12 mouse cellular contexts compared by ENCODE assay signal in the genomic region with DNA sequence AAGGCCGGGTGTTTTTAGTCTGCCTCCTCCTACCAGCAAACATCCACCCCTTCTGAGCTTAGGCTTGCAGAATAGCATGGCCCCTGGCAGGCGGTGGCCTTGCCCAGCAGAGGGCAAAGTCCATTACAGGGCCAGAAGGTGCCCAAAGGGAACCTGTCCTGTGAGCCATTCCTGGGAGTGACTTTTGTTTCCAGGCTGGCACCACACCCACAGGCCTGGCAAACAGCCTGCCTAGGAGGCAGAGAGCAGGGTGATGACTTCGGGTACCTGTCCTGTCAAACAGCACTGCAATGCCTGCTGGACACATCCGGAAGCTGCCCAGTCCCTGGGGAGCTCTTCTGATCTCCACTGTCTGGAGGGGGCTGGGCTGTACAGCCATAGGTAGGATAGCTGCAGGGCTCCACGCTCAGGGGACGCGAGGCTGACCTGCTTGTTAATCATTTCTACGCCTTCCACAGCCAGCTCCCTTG. TPM values are rescaled to one million over a fixed set of nuclear protein-coding genes. Genes with fewer than 3 reads are reported as not detected.
DNase-seq lines count a peak whose midpoint lies in the region; ATAC-seq lines count a peak whose summit lies in the region.
"Had no signal": no experiment of that assay in that cellular context is flagged by ENCODE, and none has a peak within 500 bp of the region (broad histone marks: within the 10 kb centered on the region; RNA-seq: fewer than 3 reads in every experiment).

No protein-coding gene starts in this region.

- no peaks in the 10 kb centered on the region for H3K9me3 ChIP-seq in midbrain, embryonic 10.5 days (replicated peaks)
- no peaks in the 10 kb centered on the region for H3K9me3 ChIP-seq in midbrain, embryonic 14.5 days (ENCODE audit: control insufficient read depth, low read length)
- no peaks in the 10 kb centered on the region for H3K9me3 ChIP-seq in limb, embryonic 10.5 days (replicated peaks)

- no peaks in the 10 kb centered on the region for H3K36me3 ChIP-seq in midbrain, embryonic 10.5 days
- H3K36me3 ChIP-seq in midbrain, embryonic 14.5 days (ENCODE audit: control insufficient read depth, insufficient read depth, low read length): no peaks in the 10 kb centered on the region
- no peaks in the 10 kb centered on the region for H3K36me3 ChIP-seq in limb, embryonic 10.5 days

- H3K9ac ChIP-seq in midbrain, embryonic 14.5 days (replicated peaks; ENCODE audit: low read length): no peak overlapping the region
- H3K9ac ChIP-seq: hindbrain, embryonic 14.5 days had no signal

- peaks cover 26% of the 10 kb centered on the region for H3K4me1 ChIP-seq in midbrain, embryonic 10.5 days
- H3K4me1 ChIP-seq in midbrain, embryonic 14.5 days (ENCODE audit: control insufficient read depth, insufficient read depth, low read length): no peaks in the 10 kb centered on the region
- peaks cover 41% of the 10 kb centered on the region for H3K4me1 ChIP-seq in limb, embryonic 10.5 days

- ATAC-seq in midbrain, embryonic 14.5 days (ENCODE audit: low FRiP score, low TSS enrichment): no peak

- WGBS in midbrain, embryonic 10.5 days: 63% methylated on average over 8 of the region's 8 CpGs
- WGBS in midbrain, embryonic 14.5 days: 56% methylated on average over 8 of the region's 8 CpGs
- 27% methylated on average over 8 of the region's 8 CpGs for WGBS in limb, embryonic 10.5 days

- H3K4me2 ChIP-seq in midbrain, embryonic 14.5 days (ENCODE audit: low read length): no peak overlapping the region
- H3K4me2 ChIP-seq: hindbrain, embryonic 14.5 days had no signal

- peak; percentile 14 for DNase-seq in adrenal gland, adult 2 months
- DNase-seq in adrenal gland, postnatal 4 days (ENCODE audit: low spot score in 2 of 2): no peak
- DNase-seq in midbrain, embryonic 10.5 days (ENCODE audit: low spot score): no peak
- no peak for DNase-seq in midbrain, embryonic 14.5 days
- peak; percentile 53 for DNase-seq in limb, embryonic 10.5 days (ENCODE audit: low spot score)
- peak; percentile 77 for DNase-seq in yolk sac, embryonic 10.5 days (ENCODE audit: low spot score)
- no peak for DNase-seq in cerebellum, postnatal 36 days
- DNase-seq in frontal cortex, postnatal 10 days (ENCODE audit: low spot score in 2 of 2): no peak
- DNase-seq: cerebellum, postnatal 25 days; left cerebral cortex, postnatal 4 days had no signal

- no peak overlapping the region for H3K4me3 ChIP-seq in midbrain, embryonic 10.5 days
- no peak overlapping the region for H3K4me3 ChIP-seq in midbrain, embryonic 14.5 days (replicated peaks; ENCODE audit: low read depth, low read length)
- H3K4me3 ChIP-seq in limb, embryonic 10.5 days: no peak overlapping the region

- H3K27ac ChIP-seq in midbrain, embryonic 10.5 days (replicated peaks): 0 out of 2 replicates have a peak overlapping the region, but pooled peaks have one; percentile 17
- H3K27ac ChIP-seq in midbrain, embryonic 14.5 days (replicated peaks; ENCODE audit: low read depth, low read length): no peak overlapping the region
- H3K27ac ChIP-seq in limb, embryonic 10.5 days: peak overlapping the region; percentile 64
- H3K27ac ChIP-seq: hindbrain, embryonic 14.5 days had no signal

- peaks cover 32% of the 10 kb centered on the region for H3K27me3 ChIP-seq in midbrain, embryonic 10.5 days (ENCODE audit: low read depth, poor library complexity, severe bottlenecking)
- peaks cover 11% of the 10 kb centered on the region for H3K27me3 ChIP-seq in midbrain, embryonic 14.5 days (ENCODE audit: control insufficient read depth, insufficient read depth, low read length)
- peaks cover 38% of the 10 kb centered on the region for H3K27me3 ChIP-seq in limb, embryonic 10.5 days (ENCODE audit: low read depth, poor library complexity, severe bottlenecking)

RNA-seq across cellular contexts. Expression of a gene that starts 7.2 kb away (rescaled TPM):
- under 1 TPM; 0.46 to 0.59 TPM for total RNA-seq in adrenal gland, adult 2 months (2021)
- polyA plus RNA-seq in adrenal gland, adult 2 months (2012; rRNA removed): 0.27 and 0.49 TPM in 2 replicates
- total RNA-seq in adrenal gland, postnatal 4 days (2021): 1 to 10 TPM; 2.2 to 8.5 TPM
- polyA plus RNA-seq in midbrain, embryonic 10.5 days (2016; fragmentation: Nextera tagmentation; extraction: Ambion mirVana): 1.4 and 1.6 TPM in 2 replicates
- polyA plus RNA-seq in midbrain, embryonic 14.5 days (2014; fragmentation: Nextera tagmentation; extraction: Ambion mirVana): 0.74 and 0.93 TPM in 2 replicates
- polyA plus RNA-seq in limb, embryonic 10.5 days (2016; fragmentation: Nextera tagmentation; extraction: Ambion mirVana): 5.3 and 6.2 TPM in 2 replicates

RNA-seq across cellular contexts. Expression of a gene that starts 41.6 kb away (rescaled TPM):
- not detected for total RNA-seq in adrenal gland, adult 2 months (2021)
- polyA plus RNA-seq in adrenal gland, adult 2 months (2012; rRNA removed): not detected in 2 replicates
- total RNA-seq in adrenal gland, postnatal 4 days (2021): not detected
- 0.16 TPM in 1 of 2 replicates, not detected in the other for polyA plus RNA-seq in midbrain, embryonic 10.5 days (2016; fragmentation: Nextera tagmentation; extraction: Ambion mirVana)
- not detected in 2 replicates for polyA plus RNA-seq in midbrain, embryonic 14.5 days (2014; fragmentation: Nextera tagmentation; extraction: Ambion mirVana)
- polyA plus RNA-seq in limb, embryonic 10.5 days (2016; fragmentation: Nextera tagmentation; extraction: Ambion mirVana): 0.18 TPM in 1 of 2 replicates, not detected in the other
- total RNA-seq: left cerebral cortex, postnatal 4 days had no signal
- polyA plus RNA-seq: hindbrain, embryonic 14.5 days; urinary bladder, adult 2 months had no signal

Comparison
In these comparisons a context has a peak if more than half of its experiments do, and no peak if none do; other contexts are left out.
1. DNase-seq: peak in adrenal gland, adult 2 months (single experiment), limb, embryonic 10.5 days (single experiment) and yolk sac, embryonic 10.5 days (single experiment); none in adrenal gland, postnatal 4 days (0 of 2), midbrain, embryonic 10.5 days (single experiment), midbrain, embryonic 14.5 days (single experiment), cerebellum, postnatal 36 days (0 of 2) and frontal cortex, postnatal 10 days (0 of 2).